Mouse (Mus musculus): ENCODE data around the gene Clta. TPM values are rescaled to one million over a fixed set of nuclear protein-coding genes. Genes with fewer than 3 reads are reported as not detected.

The Clta gene
- total and polyA plus RNA-seq, 3 experiments: 301 to 454 (median 450) TPM

DNA sequence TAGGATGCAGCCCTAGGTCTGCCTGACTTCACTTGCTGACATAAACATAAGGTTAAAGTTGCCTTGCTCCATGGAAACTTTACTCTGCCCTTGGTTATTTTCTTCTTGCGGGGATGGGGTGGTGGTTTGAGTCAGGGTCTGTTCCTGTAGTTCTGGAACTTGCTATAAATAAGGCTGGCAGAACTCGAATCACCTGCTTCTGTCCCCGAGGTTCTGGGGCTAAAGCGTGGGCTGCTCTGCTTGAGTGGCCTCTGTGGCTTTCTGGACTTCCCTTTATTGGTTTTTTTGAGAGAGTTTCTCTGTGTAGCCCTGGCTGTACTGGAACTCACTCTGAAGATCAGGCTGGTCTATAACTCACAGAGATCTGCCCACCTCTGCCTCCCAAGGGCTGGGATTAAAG is 11.8 kb downstream of the Clta start:
- Histone ChIP-seq H3K27ac (ENCODE audit: insufficient read depth, low read depth) (peak overlapping the region; percentile 21; the same call in 1 of the 2 replicates), H3K9me3 (replicated peaks; ENCODE audit: low read length) (no peaks in the 10 kb centered on the region), H3K36me3 (replicated peaks in 1 of 2; ENCODE audit: control insufficient read depth in 1 of 2, insufficient read depth in 1 of 2, low read length in 1 of 2) (peaks cover 28 to 67% of the 10 kb centered on the region in 2 experiments), H3K9ac (ENCODE audit: insufficient read depth, low read depth) (0 out of 2 replicates have a peak overlapping the region, but pooled peaks have one; percentile 1), H3K4me3 (replicated peaks in 1 of 3; ENCODE audit: low read depth in 2 of 3, low read length in 2 of 3, poor library complexity in 1 of 3) (peak overlapping the region in 1 of 3 experiments; percentile 22), H3K4me1 (ENCODE audit: control insufficient read depth in 1 of 2, insufficient read depth in 2 of 2) (peaks cover 6 to 43% of the 10 kb centered on the region in 2 experiments; a peak in 3 of 4 replicates), H3K4me2 (ENCODE audit: insufficient read depth, low read depth, poor library complexity, severe bottlenecking) (peak overlapping the region; percentile 96; the same call in 1 of the 2 replicates), H3K27me3 (replicated peaks) (no peaks in the 10 kb centered on the region), H3K79me2 (replicated peaks; ENCODE audit: control insufficient read depth, extremely low read depth, insufficient read depth, poor library complexity, severe bottlenecking) (peaks cover 81% of the 10 kb centered on the region)
- in situ Hi-C loops (cut with MboI; ENCODE audit: low pct_ligation_motif_present, low pct_unique_long_range_greater_than_20kb, low sequenced_read_pairs): no loop called here
- peak; percentile 49 for DNase-seq (ENCODE audit: extremely low read depth)
- no peak for TF ChIP-seq ELF1 (IDR thresholded peaks at IDR 0.05; ENCODE audit: low read depth, low read length)
- no peak for TF ChIP-seq TBP (conservative IDR thresholded peaks at IDR 0.05; ENCODE audit: low read depth, low read length)
- peak; percentile 65 for TF ChIP-seq EP300 (IDR thresholded peaks at IDR 0.05; ENCODE audit: low read length)
- no peak for TF ChIP-seq ZMIZ1 (IDR thresholded peaks at IDR 0.05; ENCODE audit: low read depth, low read length)
- TF ChIP-seq GABPA (IDR thresholded peaks at IDR 0.05; ENCODE audit: insufficient replicate concordance, low read depth, low read length): no peak
- no peak for TF ChIP-seq E2F4 (IDR thresholded peaks at IDR 0.05; ENCODE audit: insufficient replicate concordance, low read depth, low read length)
- TF ChIP-seq TCF12 (IDR thresholded peaks at IDR 0.05; ENCODE audit: low read depth, low read length): peak; percentile 13; the same call in 1 of the 2 replicates
- no peak for TF ChIP-seq CTCF (conservative IDR thresholded peaks at IDR 0.05 in 1 of 2, IDR thresholded peaks at IDR 0.05 in 1 of 2; ENCODE audit: low read depth in 2 of 2, low read length in 2 of 2)
- no peak for TF ChIP-seq RAD21 (IDR thresholded peaks at IDR 0.05; ENCODE audit: low read depth, low read length)
- peak; percentile 43; the same call in 1 of the 2 replicates for TF ChIP-seq ETS1 (conservative IDR thresholded peaks at IDR 0.05; ENCODE audit: low read depth, low read length)
- TF ChIP-seq MEF2A (IDR thresholded peaks at IDR 0.05; ENCODE audit: borderline replicate concordance, low read depth, low read length): peak; percentile 62; the same call in 1 of the 2 replicates
- TF ChIP-seq POLR2A (IDR thresholded peaks at IDR 0.05; ENCODE audit: low read depth, low read length): no peak
- no peak for TF ChIP-seq NRF1 (IDR thresholded peaks at IDR 0.05; ENCODE audit: low read depth, low read length)
- no peak for TF ChIP-seq USF1 (IDR thresholded peaks at IDR 0.05; ENCODE audit: low read depth, low read length)
- TF ChIP-seq RCOR1 (conservative IDR thresholded peaks at IDR 0.05; ENCODE audit: low read depth, low read length): no peak
- TF ChIP-seq ZC3H11A (IDR thresholded peaks at IDR 0.05; ENCODE audit: low read depth, low read length): no peak
- no peak for TF ChIP-seq SIN3A (IDR thresholded peaks at IDR 0.05; ENCODE audit: low read length)
- no peak for TF ChIP-seq KAT2A (IDR thresholded peaks at IDR 0.05; ENCODE audit: insufficient replicate concordance, low read length)
- no peak for TF ChIP-seq ZNF384 (IDR thresholded peaks at IDR 0.05; ENCODE audit: low read depth, low read length)
- 0 out of 2 replicates have a peak, but pooled peaks have one; percentile 44 for TF ChIP-seq MYC (IDR thresholded peaks at IDR 0.05; ENCODE audit: low read depth, low read length)
- 0 out of 2 replicates have a peak, but pooled peaks have one; percentile 18 for TF ChIP-seq UBTF (IDR thresholded peaks at IDR 0.05; ENCODE audit: low read depth, low read length)
- TF ChIP-seq JUN (IDR thresholded peaks at IDR 0.05; ENCODE audit: insufficient read depth, low read depth, low read length): no peak
- no peak for TF ChIP-seq MXI1 (IDR thresholded peaks at IDR 0.05; ENCODE audit: low read depth, low read length)
- TF ChIP-seq POLR2AphosphoS2 (IDR thresholded peaks at IDR 0.05; ENCODE audit: low read depth, low read length): no peak
- TF ChIP-seq MAX (IDR thresholded peaks at IDR 0.05; ENCODE audit: low read length): 0 out of 2 replicates have a peak, but pooled peaks have one; percentile 19
- TF ChIP-seq JUND (conservative IDR thresholded peaks at IDR 0.05; ENCODE audit: low read depth, low read length): no peak
- TF ChIP-seq ZKSCAN1 (IDR thresholded peaks at IDR 0.05; ENCODE audit: borderline replicate concordance, low read depth, low read length): no peak
- no peak for TF ChIP-seq HCFC1 (IDR thresholded peaks at IDR 0.05; ENCODE audit: low read depth, low read length)
- TF ChIP-seq MAZ (IDR thresholded peaks at IDR 0.05; ENCODE audit: low read depth, low read length): no peak
- TF ChIP-seq PAX5 (IDR thresholded peaks at IDR 0.05; ENCODE audit: low read length): no peak
- TF ChIP-seq NELFE (IDR thresholded peaks at IDR 0.05; ENCODE audit: low read depth, low read length): no peak
- TF ChIP-seq CHD1 (IDR thresholded peaks at IDR 0.05; ENCODE audit: low read depth, low read length): no peak
- peak; percentile 44 for TF ChIP-seq BHLHE40 (IDR thresholded peaks at IDR 0.05; ENCODE audit: low read depth, low read length)
- no peak for TF ChIP-seq CHD2 (IDR thresholded peaks at IDR 0.05; ENCODE audit: low read length)
- TF ChIP-seq USF2 (conservative IDR thresholded peaks at IDR 0.05; ENCODE audit: low read depth, low read length): no peak
- TF ChIP-seq IRF4 (IDR thresholded peaks at IDR 0.05; ENCODE audit: low read depth, low read length): peak; percentile 44; the same call in 1 of the 2 replicates
- TF ChIP-seq SMC3 (IDR thresholded peaks at IDR 0.05; ENCODE audit: low read depth, low read length): no peak
- no peak for TF ChIP-seq MAFK (IDR thresholded peaks at IDR 0.05; ENCODE audit: insufficient replicate concordance, low read length)
- dilution Hi-C loops (cut with MboI; ENCODE audit: extremely low pct_ligation_motif_present, extremely low pct_unique_long_range_greater_than_20kb, low sequenced_read_pairs): no loop called here

Measured in CH12.LX (cell line).